Mouse (Mus musculus) kidney, postnatal 0 days (tissue): ENCODE results near the gene Serpine1. TPM values are rescaled to one million over a fixed set of nuclear protein-coding genes. Genes with fewer than 3 reads are reported as not detected.

ENCODE experiments used
- ATAC-seq: fragments of 200-750 bp; cut with Nextera tagmentation; replicated peaks from 2 replicates; pipeline ENCODE4 v1.8.0; 2017; ENCODE audit warnings: low read depth, moderate number of reproducible peaks, moderate TSS enrichment, moderate library complexity; ENCODE audit not compliant: low FRiP score
- DNase-seq: peaks from one replicate; pipeline ENCODE4 v3.0.0-alpha.2; 2016; ENCODE audit warnings: low spot score
- H3K27ac ChIP-seq: fragments of 300-500 bp; sonication (generic); 2 replicates; pipeline ENCODE4 v1.5.1; 2014; ENCODE audit warnings: mild to moderate bottlenecking
- H3K27me3 ChIP-seq: fragments of 300-500 bp; sonication (generic); 2 replicates; pipeline ENCODE4 v1.6.1; 2014; ENCODE audit warnings: low read length, mixed read lengths; ENCODE audit not compliant: insufficient read depth
- H3K36me3 ChIP-seq: fragments of 300-500 bp; sonication (generic); 2 replicates; pipeline ENCODE4 v1.6.1; 2014; ENCODE audit warnings: low read length, mixed read lengths; ENCODE audit not compliant: insufficient read depth
- H3K4me1 ChIP-seq: fragments of 300-500 bp; sonication (generic); replicated peaks from 2 replicates; pipeline ENCODE4 v1.6.1; 2014; ENCODE audit warnings: antibody characterized with exemption, low read length, mixed read lengths; ENCODE audit not compliant: insufficient read depth
- H3K4me2 ChIP-seq: fragments of 300-500 bp; sonication (generic); 2 replicates; pipeline ENCODE4 v1.6.1; 2014; ENCODE audit warnings: mild to moderate bottlenecking, low read length, moderate library complexity, mixed read lengths
- H3K4me3 ChIP-seq: fragments of 300-500 bp; sonication (generic); replicated peaks from 2 replicates; pipeline ENCODE4 v1.5.1; 2014; ENCODE audit warnings: low read depth, low read length
- H3K9ac ChIP-seq: fragments of 300-500 bp; sonication (generic); 2 replicates; pipeline ENCODE4 v1.6.1; 2014; ENCODE audit warnings: low read depth, low read length
- H3K9me3 ChIP-seq: fragments of 300-500 bp; sonication (generic); replicated peaks from 2 replicates; pipeline ENCODE4 v1.6.1; 2016; ENCODE audit warnings: low read length, inconsistent platforms, mixed read lengths
- CTCF ChIP-seq: IDR thresholded peaks from 2 replicates; pipeline ENCODE4 v1.5.1; 2016; ENCODE audit warnings: antibody characterized with exemption, low read depth, mild to moderate bottlenecking, moderate library complexity
- WGBS: fragments of 180-500 bp; shearing (Covaris S2); extraction: QIAGEN DNeasy Blood & Tissue Kit; methylation state at CpG from one replicate; pipeline ENCODE4 v1.1.7; 2014; 5-methylcytosine and 5-hydroxymethylcytosine counted together
- polyA plus RNA-seq: library from polyadenylated mRNA; unstranded; fragments of >200 nt; fragmentation: Nextera tagmentation; extraction: Ambion mirVana; gene quantifications from 2 replicates; pipeline ENCODE4 v1.2.1, GENCODE M21; 2015

Gene Serpine1
- polyA plus RNA-seq, 1 experiment from 2014 or later = 0.05 TPM

- Histone ChIP-seq H3K4me3 (no peak overlapping the region), H3K9me3 (no peaks in the 10 kb centered on the region), H3K9ac (no peak overlapping the region), H3K27me3 (no peaks in the 10 kb centered on the region), H3K4me2 (no peak overlapping the region), H3K36me3 (no peaks in the 10 kb centered on the region), H3K4me1 (no peaks in the 10 kb centered on the region), H3K27ac (no peak overlapping the region)
- DNase-seq = no peak
- no peak for TF ChIP-seq CTCF
- 81% methylated on average over 3 of the region's 3 CpGs for WGBS
- ATAC-seq = no peak
These were observed 13.7 kb upstream of the Serpine1 start for GRCm38 (mm10) chr5:137085731-137086130.

GRCm38 (mm10) chr5:137085021-137085420 is 13.0 kb upstream of the Serpine1 start:
- no peak for TF ChIP-seq CTCF
- DNase-seq = no peak
- no peaks in the 10 kb centered on the region for H3K27me3 ChIP-seq
- H3K4me1 ChIP-seq = no peaks in the 10 kb centered on the region
- ATAC-seq = no peak
- H3K36me3 ChIP-seq = no peaks in the 10 kb centered on the region
- 85% methylated on average over 6 of the region's 6 CpGs for WGBS
- no peak overlapping the region for H3K4me3 ChIP-seq
- H3K9me3 ChIP-seq = no peaks in the 10 kb centered on the region
- H3K4me2 ChIP-seq = no peak overlapping the region
- H3K9ac ChIP-seq = no peak overlapping the region
- H3K27ac ChIP-seq = no peak overlapping the region

- H3K27me3 ChIP-seq = no peaks in the 10 kb centered on the region
- no peaks in the 10 kb centered on the region for H3K36me3 ChIP-seq
- H3K4me3 ChIP-seq = no peak overlapping the region
- H3K4me2 ChIP-seq = no peak overlapping the region
- H3K4me1 ChIP-seq = peaks cover 15% of the 10 kb centered on the region; the same call in 1 of the 2 replicates
- H3K27ac ChIP-seq = no peak overlapping the region
- no peak overlapping the region for H3K9ac ChIP-seq
- WGBS = 81% methylated on average over 4 of the region's 4 CpGs
- no peak for TF ChIP-seq CTCF
- no peaks in the 10 kb centered on the region for H3K9me3 ChIP-seq
- ATAC-seq (no peak), DNase-seq (no peak)
These were observed 11.0 kb upstream of the Serpine1 start for GRCm38 (mm10) chr5:137083051-137083450.

- H3K27ac ChIP-seq = 0 out of 2 replicates have a peak overlapping the region, but pooled peaks have one; percentile 36
- H3K9me3 ChIP-seq = no peaks in the 10 kb centered on the region
- TF ChIP-seq CTCF = no peak
- DNase-seq (peak; percentile 78), ATAC-seq (peak; percentile 59)
- H3K4me3 ChIP-seq = no peak overlapping the region
- no peaks in the 10 kb centered on the region for H3K27me3 ChIP-seq
- H3K4me2 ChIP-seq = no peak overlapping the region
- 27% methylated on average over 5 of the region's 5 CpGs for WGBS
- peaks cover 19% of the 10 kb centered on the region; the same call in 1 of the 2 replicates for H3K4me1 ChIP-seq
- no peak overlapping the region for H3K9ac ChIP-seq
- H3K36me3 ChIP-seq = no peaks in the 10 kb centered on the region
These were observed 7.8 kb upstream of the Serpine1 start for GRCm38 (mm10) chr5:137079849-137080248.

GRCm38 (mm10) chr5:137078616-137079015 is 6.5 kb upstream of the Serpine1 start:
- no peak for ATAC-seq
- Histone ChIP-seq H3K4me2 (no peak overlapping the region), H3K4me1 (peaks cover 28% of the 10 kb centered on the region; the same call in 1 of the 2 replicates), H3K27me3 (no peaks in the 10 kb centered on the region), H3K9ac (no peak overlapping the region), H3K27ac (peak overlapping the region; percentile 25; the same call in 1 of the 2 replicates), H3K36me3 (no peaks in the 10 kb centered on the region), H3K9me3 (no peaks in the 10 kb centered on the region), H3K4me3 (no peak overlapping the region)
- no peak for TF ChIP-seq CTCF
- WGBS = 37% methylated on average over 6 of the region's 6 CpGs
- peak; percentile 33 for DNase-seq

- Histone ChIP-seq H3K36me3 (no peaks in the 10 kb centered on the region), H3K9me3 (no peaks in the 10 kb centered on the region), H3K4me1 (peaks cover 28% of the 10 kb centered on the region; the same call in 1 of the 2 replicates), H3K4me3 (no peak overlapping the region), H3K4me2 (no peak overlapping the region), H3K27ac (no peak overlapping the region), H3K27me3 (no peaks in the 10 kb centered on the region), H3K9ac (no peak overlapping the region)
- ATAC-seq = no peak
- TF ChIP-seq CTCF = no peak
- 58% methylated on average over 14 of the region's 14 CpGs for WGBS
- no peak for DNase-seq
These were observed 6.0 kb upstream of the Serpine1 start for GRCm38 (mm10) chr5:137078041-137078440.

GRCm38 (mm10) chr5:137077187-137077586 is 5.1 kb upstream of the Serpine1 start:
- peak overlapping the region; percentile 65; the same call in 1 of the 2 replicates for H3K27ac ChIP-seq
- H3K4me1 ChIP-seq = peaks cover 33% of the 10 kb centered on the region
- no peak overlapping the region for H3K9ac ChIP-seq
- H3K36me3 ChIP-seq = no peaks in the 10 kb centered on the region
- H3K27me3 ChIP-seq = no peaks in the 10 kb centered on the region
- DNase-seq (no peak), ATAC-seq (no peak)
- no peak overlapping the region for H3K4me3 ChIP-seq
- TF ChIP-seq CTCF = no peak
- H3K9me3 ChIP-seq = no peaks in the 10 kb centered on the region
- no peak overlapping the region for H3K4me2 ChIP-seq
- WGBS = 83% methylated on average over 7 of the region's 7 CpGs
